Mouse (Mus musculus): ENCODE data around the gene Eif4e2.

Gene Eif4e2

DNA sequence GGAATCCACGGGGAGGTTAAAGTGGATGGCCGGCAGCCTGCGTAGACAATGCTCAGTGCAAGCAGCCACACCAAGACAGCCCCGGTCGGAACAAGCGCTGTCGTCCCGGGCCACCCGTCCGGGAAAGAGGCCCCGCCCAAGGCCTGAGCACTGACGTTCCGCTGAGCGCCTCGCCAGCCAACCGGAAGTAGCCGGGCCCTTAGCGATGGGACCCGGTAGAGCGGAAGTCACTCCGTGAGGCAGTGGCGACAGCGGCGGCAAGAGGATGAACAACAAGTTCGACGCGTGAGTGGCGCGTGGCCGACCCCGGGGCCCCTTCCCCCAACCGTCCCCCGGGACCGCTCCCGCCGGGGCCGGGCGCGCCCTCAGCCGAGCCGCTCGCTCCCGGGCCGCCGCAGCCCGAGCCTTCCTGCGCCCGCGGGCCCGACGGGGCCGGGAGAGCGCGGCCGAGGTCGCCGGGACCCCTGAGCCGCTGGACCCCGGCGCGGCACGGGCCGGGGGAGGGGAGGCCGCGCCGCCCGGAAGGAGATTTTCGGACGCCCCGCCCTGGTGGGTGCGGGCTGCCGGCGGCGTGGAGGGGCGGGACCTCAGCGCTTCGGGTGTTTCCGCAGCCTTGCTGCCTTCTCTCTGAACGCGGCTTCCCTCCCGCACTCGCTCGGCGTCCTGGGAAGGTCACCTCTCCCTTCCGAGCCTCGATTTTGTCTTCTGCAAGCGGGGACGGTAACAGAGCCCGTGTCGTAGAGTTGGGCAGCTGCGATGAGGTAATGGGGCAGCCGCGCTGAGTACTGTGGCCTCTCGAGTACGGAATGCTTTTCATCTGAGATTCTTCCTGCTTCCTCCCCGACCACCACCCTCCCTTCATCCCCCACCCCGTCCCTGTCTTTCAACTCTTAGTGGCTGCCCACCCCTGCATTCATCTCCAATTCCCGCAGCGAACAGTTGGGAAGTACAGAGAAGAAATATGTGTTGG, at the start of gene Eif4e2:
Gene Eif4e2, plus strand, starts transcription at position 180 of the 970 bp plus-strand sequence.
- DNase-seq, result peak; percentile 96

DNA sequence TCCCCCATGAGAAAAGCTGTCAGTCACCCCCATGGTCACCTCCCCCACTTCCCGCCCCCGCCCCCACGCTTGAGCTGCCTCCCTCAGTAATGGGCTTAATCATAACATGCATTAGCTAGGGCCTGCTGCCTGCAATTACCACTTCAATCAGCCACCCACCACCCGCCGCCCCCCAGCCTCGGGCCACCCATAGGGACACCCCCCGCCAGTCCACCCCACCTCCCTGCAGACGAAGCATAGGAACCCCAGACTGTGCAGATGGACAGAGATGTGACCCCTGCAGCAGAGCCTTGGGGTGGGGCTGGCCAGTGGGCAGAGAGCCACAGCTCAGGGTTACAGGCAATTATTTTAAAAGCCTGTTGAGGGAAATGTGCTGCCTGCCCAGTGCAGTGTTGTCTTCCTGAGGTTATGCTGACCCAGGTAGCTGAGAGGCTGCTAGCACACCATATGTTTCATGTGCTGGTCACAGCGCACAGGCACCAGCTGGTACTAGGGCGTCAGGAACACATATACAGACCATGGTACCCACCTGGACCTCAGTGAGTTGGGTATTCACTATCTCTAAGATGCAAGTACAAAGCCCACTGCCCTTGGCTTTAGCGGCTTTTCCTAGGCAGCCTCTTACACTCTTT, 49.4 kb upstream of the Eif4e2 start:
- no peak for DNase-seq

DNA sequence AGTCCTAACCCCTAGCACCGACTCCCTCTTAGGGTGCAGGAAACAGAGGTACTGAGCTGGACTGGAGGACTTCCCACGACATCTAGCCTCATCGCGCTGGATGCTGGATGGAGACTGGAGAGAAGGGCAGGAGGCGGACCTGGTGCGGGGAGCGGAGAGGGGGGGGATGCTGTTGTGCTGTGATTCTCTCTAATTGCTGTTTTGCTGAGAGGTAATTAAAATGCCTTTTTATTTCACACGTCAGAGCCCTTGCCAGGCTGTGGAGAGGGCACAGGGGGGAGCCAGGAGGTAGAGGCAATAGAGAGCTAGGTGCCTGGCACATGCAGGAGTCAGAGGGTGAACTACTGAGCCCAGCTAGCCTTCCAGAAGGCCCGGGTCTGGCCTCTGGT, 48.9 kb upstream of the Eif4e2 start:
- no peak for DNase-seq

DNA sequence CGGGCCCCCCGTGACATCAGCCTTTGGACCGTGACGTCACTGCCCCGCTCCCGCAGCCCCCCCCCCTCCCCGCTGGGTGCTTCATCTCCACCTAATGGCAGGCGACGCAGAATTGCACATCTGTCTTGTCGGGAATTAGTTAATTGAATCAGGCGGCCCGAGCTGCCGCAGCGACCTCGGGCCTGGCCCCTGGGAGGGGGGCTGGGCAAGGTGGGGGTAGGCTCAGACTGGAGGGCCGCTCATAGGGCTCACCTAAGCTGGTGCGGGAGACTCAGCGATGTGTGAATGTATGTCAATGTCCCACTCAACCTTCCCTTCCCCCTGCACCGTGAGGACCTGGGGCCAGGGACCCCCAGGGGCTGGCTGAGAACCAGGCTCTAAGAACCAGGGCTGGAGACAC, 43.3 kb upstream of the Eif4e2 start:
- no peak for DNase-seq

DNA sequence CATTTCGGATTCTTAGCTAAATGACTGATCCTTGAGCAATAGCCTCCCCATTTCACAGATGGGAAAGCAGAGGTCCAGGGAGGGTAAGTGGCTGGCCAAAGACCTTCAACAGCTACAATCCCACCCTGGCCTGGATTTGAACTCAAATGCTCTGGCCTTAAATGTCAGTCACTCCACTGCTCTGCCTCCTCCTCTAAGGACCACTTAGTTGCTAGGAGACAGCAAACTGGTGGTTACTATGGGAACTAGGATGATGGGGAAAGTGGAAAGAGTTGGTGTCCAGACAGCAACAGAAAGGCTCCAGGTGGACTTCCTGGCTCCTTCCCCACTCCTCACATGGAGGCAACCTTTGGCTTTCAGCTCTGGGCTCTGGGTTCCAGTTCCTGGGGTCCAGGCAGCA, 42.4 kb upstream of the Eif4e2 start:
- no peak for DNase-seq

DNA sequence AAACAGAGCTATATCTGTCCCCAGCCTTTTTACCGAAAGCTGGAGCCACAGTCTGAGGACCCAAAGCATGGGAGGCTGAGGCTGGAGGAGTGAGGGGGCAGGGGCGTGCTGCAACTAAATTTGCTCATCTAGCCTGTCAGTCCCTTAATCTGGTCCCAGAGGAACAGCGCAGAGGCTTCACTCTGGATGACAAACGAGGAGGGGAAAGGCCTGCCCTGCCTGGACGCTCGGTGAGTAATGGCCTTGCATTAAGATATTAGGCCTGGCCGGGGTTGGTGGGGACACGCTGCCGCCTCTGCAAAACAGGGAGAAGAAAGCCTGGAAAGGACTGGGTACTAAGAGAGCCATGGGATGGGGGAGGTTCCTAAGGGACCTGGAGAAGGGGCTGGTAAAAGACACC, 41.4 kb upstream of the Eif4e2 start:
- DNase-seq, result no peak

DNA sequence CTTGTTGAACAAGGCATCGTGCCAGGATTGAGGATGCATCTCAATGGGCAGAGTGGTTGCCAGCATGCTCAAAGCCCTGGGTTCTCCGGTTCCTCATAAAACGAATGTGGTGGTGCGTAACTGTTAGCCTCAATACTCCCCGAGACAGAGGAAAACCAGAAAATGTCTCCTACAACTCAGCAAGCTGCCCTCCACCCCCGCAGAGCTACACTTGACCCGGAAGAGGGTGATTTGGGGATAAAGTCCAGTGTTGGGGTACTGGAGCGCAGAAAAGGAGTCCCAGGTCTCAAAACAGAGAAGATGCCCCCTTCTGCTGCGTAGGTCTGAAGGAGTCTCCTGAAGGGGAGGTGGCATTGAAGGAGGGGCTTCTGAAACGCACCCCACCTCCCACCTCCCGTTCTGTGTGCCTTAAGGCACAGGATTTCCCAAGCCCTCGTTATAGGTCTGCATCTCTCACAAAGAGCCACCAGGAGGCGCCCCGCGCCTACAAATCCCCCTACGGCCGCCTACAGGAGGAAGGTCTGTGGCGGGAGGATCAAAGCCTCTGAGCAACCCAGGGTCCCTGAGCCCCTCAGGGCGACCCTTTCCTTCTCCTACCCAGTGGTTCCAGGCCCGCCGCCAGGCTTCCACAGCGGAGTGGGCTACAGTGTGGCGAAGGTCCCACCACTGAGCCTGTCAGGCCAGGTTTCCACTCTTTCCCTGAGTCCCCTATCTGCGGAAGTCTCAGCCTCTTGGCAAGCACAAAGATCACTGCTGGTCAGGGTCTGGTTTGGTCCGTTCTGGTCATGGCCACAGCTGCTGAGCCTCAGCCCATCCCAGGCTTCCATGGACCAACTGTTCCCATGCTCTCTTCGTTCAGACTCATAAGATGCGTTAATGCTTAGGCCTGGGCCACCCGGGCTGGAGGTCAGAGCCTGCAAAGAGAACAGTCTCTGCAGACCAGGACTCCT, 39.4 kb upstream of the Eif4e2 start:
- DNase-seq, result peak; percentile 74 to 79

DNA sequence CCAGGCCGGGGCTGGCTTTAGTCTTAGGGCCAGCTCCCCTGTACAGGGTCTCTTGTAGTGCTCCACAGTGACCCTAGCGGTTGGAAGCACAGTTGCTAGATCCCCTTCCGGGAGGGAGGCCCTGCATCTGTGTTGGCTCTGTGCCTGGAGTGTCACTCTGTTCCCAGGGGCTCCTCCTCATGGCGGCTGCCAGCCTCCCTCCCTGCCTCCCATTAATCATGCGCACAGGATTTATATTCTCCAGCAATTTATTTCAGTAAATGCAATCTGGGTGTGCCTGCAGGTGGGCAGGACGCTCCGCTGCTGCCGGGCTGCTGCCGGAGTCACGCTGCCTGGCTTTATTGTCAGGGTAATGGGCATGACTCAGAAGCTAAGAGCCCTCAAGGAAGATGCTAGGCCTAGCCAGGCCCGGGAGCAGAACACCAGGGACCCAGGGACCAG, 37.8 kb upstream of the Eif4e2 start:
- DNase-seq, result peak; percentile 46 to 61

DNA sequence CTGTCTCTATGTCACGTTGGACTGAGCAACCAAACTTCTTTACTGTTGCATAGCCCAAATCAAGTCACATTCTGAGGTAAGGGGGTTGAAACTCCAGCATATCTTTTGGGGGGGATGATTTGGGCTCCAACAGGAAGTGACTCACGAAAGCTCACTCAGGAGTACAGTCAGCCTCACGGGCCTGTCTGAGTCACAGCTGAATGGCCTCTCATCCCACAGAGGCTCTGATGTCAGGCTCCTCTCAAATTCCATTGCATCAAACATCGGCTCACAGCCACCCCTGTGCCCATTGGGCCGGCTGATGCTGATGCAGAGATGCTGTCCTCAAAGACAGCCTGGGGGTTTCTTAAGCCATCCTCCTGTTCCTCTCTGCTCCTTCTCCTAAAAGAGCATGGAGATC, 32.8 kb upstream of the Eif4e2 start:
- DNase-seq, result no peak

DNA sequence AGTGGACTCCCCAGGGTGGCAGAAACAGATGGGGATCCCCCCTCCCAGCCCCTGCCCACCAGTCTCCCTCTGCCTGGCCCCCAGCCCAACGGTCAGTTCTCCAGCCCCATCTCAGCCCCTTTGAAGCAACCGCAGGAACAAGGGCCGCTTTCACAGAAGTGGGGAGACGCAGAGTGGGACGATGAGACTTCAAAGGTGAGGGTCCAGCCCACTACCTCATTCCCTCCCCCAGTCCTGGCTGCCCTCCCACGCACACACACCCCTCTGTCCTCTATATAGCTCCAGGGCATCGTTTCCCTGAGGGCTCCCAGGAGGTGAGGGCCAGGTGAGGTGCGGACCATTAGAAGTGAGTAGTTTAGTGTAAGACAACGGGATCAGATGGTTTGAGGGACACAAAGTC, 30.7 kb upstream of the Eif4e2 start, which contains the start of gene Prss56:
Gene Prss56, plus strand, starts transcription at position 301 of the 400 bp plus-strand sequence.
- no peak for DNase-seq

DNA sequence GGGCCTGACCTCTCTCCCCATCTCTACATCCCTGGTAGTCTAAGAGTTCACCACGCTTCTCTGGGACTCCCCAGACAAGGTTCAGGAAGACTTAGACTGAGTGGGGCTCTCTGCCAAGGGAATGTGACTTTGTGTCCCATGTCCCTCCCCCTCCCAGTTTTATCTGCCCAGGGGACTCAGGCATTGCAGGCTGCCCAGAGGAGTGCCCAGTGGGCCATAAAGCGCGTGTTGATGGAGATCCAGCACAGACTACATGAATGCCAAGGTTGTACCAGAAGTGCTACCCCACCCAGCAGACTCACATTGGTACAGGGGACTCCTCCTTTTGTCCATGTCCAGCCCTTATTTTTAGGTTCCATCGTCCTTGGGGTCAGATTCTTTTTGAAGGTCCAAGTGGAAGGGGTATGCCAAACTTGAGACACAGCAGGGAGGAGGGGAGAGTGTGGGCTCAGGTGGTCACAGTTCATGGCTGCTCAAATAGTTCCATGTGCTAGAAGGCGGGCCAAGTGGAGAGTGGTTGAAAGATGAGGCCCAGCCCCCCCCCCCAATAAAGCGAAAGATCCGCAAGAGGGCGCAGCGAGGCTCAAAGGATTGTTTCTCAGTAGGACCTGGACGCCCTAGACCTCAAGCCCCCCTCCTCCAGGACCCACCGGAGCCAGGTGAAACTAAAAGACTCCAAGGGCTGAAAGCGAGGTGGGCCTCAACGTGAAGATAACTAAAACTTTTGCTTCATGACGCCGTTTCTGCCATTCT, 29.5 kb upstream of the Eif4e2 start:
- peak in 1 of 2 experiments; percentile 43 for DNase-seq

DNA sequence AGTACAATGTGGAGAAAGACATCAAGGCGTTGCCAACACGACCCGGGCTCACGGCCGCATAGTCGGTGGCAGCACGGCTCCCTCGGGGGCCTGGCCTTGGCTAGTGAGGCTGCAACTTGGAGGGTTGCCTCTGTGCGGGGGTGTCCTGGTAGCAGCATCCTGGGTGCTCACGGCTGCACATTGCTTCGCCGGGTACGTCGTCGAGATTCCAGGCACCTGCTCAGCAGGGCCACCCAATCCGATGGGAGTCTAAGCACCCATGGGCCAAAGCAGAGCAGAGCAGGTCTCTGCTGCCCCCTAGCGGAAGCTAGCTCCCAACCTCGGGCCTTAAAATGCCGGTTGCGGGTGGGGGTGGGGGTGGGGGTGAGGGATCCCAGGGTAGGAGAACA, 29.0 kb upstream of the Eif4e2 start:
- DNase-seq, result peak; percentile 79 to 84

DNA sequence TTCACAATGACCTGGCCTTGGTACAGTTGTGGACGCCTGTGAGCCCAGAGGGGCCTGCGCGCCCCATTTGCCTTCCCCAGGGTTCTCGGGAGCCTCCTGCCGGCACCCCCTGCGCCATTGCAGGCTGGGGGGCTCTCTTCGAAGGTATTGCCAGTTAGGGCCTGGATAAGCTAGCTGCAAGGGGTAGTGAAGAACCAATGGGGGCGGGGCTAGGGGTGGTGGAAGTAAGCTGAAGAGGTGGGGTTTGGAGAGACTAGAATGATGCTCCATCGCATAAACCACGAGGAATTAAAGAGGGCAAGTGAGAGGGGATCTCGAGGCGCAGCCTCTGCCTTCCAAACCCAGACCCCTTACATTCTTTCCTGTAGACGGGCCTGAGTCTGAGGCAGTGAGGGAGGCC, 28.2 kb upstream of the Eif4e2 start:
- DNase-seq, result no peak

DNA sequence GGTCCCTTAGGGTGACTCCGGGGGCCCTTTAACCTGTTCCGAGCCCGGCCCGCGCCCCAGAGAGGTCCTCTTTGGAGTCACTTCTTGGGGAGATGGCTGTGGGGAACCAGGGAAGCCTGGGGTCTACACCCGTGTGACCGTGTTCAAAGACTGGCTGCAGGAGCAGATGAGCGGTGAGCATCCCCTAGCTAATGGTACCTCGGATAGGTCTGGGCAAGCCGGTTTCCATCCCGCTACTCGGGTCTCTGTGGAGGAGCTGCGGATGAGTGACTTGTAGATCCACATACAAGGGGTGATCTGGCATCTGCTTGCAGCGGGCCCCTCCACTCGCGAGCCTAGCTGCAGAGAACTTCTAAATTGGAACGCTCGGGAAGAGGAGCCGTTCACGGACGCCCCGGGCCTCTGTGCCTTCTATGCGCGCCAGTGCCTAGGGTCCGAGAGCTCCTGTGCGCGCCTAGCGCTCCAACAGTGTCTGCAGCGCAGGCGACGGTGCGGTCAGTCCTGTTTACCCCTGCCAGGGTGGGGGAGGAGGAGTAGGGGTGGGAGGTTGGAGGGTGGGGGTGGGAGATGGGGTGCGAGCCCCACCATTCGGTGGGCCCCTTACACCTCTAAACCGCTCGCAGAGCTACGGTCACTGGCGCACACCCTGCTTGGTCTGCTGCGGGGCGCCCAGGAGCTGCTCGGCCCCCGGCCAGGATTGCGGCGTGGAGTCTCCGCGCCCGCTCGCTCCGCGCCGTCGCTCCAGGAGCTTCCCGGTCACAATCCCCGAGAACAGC, 27.3 kb upstream of the Eif4e2 start:
- peak in 1 of 2 experiments; percentile 27 for DNase-seq

DNA sequence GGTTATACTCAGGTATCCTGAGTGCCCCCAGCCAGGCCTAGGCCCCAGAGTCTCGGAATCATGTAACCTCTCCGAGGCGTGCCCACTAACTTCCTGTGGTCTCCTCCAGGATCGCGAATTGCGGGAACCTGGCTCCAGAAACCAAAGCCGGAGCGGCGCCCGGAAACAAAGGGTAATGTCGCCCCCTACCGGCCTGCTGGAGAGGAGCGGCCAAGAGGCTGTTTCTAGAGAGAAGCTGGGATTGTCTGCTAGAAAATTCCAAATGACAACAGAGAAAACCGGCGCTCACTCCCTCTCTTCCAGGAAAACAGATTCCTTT, 26.7 kb upstream of the Eif4e2 start:
- peak; percentile 90 to 92 for DNase-seq

DNA sequence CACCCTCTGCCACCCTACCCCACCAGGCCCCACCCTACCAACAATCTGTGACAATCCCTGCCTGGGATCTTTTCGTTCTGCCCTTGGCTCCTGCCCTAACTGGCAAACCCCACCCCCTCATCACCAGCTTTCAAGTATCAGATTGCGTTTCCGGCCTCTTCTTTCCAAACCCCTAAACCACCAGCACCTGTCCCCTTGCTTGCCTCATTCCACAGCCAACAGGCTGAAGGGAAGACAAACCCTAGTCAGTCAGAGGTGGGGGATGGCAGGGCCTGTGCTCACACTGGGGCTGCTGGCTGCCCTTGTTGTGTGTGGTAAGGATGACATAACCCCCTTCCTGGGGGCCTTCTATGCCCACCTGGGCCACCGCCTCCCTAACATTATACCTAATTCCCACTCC, 23.3 kb upstream of the Eif4e2 start, which contains the start of gene Chrnd:
Gene Chrnd, plus strand, starts transcription at position 179 of the 400 bp plus-strand sequence.
- DNase-seq, result no peak

DNA sequence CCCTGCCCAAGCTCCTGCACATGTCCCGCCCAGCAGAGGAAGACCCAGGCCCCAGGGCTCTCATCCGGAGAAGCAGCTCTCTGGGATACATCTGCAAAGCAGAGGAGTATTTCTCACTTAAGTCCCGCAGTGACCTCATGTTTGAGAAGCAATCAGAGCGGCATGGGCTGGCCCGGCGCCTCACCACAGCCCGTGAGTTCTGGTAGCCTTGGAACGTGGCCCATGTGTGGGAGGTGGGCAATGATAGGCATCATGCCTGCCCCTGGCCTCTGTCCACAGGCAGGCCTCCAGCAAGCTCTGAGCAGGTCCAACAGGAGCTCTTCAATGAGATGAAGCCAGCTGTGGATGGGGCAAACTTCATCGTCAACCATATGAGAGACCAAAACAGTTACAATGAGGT, 16.4 kb upstream of the Eif4e2 start:
- DNase-seq, result peak; percentile 68 to 77

DNA sequence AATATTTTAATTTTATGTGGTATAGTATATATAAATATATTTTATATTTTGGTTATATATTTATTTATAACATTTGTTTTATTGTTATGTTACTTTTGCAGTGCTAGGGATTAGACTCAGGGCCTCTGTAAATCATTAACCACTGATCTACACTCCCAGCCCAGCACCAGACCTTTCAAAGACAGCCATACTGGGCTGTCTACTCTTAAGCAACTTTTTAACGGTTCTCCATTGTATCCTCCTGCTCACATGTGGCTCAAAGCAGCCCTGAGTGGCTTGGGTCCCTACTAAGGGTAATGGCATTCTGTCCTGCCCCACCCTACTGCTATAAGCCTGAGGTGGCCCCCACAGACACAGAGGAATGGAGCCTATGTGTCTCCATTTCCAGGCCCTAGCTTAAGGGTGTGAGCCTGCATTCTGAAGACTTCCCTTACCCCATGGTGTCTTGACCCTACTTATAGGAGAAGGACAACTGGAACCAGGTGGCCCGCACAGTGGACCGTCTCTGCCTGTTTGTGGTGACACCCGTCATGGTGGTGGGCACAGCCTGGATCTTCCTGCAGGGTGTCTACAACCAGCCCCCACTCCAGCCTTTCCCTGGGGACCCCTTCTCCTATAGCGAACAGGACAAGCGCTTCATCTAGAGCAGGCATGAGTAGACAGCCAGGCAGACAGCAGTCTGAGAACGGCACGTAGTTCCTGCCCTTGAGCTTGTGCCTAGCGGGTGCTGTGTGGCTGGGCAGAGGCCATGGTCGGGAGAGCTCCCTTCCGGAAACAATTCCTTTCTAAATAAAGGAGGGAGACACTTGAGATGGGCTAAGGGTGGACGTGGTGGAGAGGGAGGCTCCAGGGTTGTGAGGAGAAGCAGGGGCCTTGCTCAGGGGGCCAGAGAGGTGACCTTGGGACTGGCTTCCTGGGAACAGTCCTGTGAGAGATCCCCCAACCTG, 15.3 kb upstream of the Eif4e2 start:
- DNase-seq, result no peak

DNA sequence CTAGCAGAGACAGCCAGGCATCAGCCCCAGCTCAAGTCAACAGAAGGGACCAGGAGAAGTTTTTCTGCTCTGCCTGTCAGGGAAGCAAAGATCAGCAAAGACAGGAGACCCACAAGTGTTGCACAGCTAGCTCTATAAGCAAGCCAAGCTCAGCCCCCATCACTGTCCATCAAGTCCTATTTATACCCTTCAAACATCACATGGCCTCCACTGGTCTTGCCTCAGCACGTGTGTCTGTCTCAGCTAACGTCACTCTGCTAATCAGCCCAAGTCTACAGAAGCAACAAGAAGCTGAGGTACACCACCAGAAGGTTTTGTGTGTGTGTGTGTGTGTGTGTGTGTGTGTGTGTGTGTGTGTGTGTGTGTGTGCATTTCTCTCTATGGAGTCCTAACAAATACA, 12.9 kb upstream of the Eif4e2 start:
- DNase-seq, result no peak

DNA sequence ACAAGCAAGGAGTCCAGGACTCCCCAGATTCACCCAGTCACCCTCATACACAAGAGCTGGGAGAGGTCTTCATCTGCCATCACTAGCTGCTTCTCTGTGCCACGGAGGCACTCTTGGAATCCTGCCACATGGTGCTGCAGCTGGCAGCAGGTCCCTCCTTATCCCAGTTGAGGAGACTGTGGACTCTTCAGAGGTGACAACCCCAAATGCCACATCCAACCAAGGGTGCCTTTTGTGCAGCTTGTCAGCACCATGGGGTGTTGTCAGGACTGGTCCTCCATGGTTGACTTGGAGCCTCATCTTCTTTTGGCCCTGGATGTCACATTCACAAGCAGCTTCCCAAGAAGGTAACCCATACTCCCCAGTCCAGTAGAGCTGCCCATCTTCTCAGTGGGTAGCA, 11.9 kb upstream of the Eif4e2 start:
- no peak for DNase-seq

Data from cerebellum, postnatal 14 days (tissue).